Mouse (Mus musculus): ENCODE measurements around the gene Rmdn2.

DNA sequence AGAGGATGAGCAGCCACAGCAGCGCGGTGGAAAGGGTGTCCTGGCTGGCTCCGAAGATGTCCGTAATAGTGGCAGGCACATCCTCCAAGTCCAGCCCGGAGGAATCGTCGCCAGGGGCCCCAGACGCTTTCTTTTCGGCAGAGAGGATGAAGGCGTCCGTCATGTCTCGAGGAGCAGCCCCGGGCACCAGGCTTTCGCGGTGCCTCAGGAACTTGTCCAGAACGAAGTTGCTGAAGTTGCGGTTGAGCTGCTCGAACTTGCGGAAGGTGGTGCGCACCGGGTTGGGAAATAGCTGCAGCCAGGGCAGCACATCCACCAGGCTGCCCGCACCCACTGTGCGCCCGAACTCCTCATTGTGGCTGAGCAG, 101.6 kb downstream of the Rmdn2 start:
- no peak for TF ChIP-seq CTCF (conservative IDR thresholded peaks at IDR 0.05; ENCODE audit: insufficient read depth, insufficient read length, low read depth, low read length)
- no peak for TF ChIP-seq POLR2A (IDR thresholded peaks at IDR 0.05; ENCODE audit: low read depth, low read length)
